Mouse (Mus musculus) heart, postnatal 0 days (tissue): ENCODE measurements around the gene Pdzk1. TPM values are rescaled to one million over a fixed set of nuclear protein-coding genes. Genes with fewer than 3 reads are reported as not detected.

Experiments used
- ATAC-seq: fragments of 200-750 bp; cut with Nextera tagmentation; 2 replicates; pipeline ENCODE4 v1.8.0; 2017; ENCODE audit warnings: low read depth, moderate number of reproducible peaks, moderate library complexity; ENCODE audit not compliant: insufficient read depth
- DNase-seq: peaks from one replicate; pipeline ENCODE4 v3.0.0-alpha.2; 2016; ENCODE audit warnings: low spot score
- H3K27ac ChIP-seq: fragments of 300-500 bp; sonication (generic); 2 replicates; pipeline ENCODE4 v1.5.1; 2014; ENCODE audit warnings: low read depth, mild to moderate bottlenecking
- H3K27me3 ChIP-seq: fragments of 300-500 bp; sonication (generic); 2 replicates; pipeline ENCODE4 v1.6.1; 2014; ENCODE audit warnings: low read length, mixed read lengths; ENCODE audit not compliant: control insufficient read depth, insufficient read depth
- H3K36me3 ChIP-seq: fragments of 300-500 bp; sonication (generic); replicated peaks from 2 replicates; pipeline ENCODE4 v1.6.1; 2014; ENCODE audit warnings: low read length, mixed read lengths; ENCODE audit not compliant: control insufficient read depth, insufficient read depth
- H3K4me1 ChIP-seq: fragments of 300-500 bp; sonication (generic); 2 replicates; pipeline ENCODE4 v1.6.1; 2014; ENCODE audit warnings: antibody characterized with exemption; ENCODE audit not compliant: control insufficient read depth, insufficient read depth
- H3K4me2 ChIP-seq: fragments of 300-500 bp; sonication (generic); 2 replicates; pipeline ENCODE4 v1.6.1; 2014; ENCODE audit warnings: low read depth, mild to moderate bottlenecking, low read length, moderate library complexity
- H3K4me3 ChIP-seq: fragments of 300-500 bp; sonication (generic); 2 replicates; pipeline ENCODE4 v1.5.1; 2014; ENCODE audit warnings: low read depth, low read length
- H3K9ac ChIP-seq: fragments of 300-500 bp; sonication (generic); replicated peaks from 2 replicates; pipeline ENCODE4 v1.6.1; 2014; ENCODE audit warnings: low read depth, low read length, mixed read lengths
- H3K9me3 ChIP-seq: fragments of 300-500 bp; sonication (generic); replicated peaks from 2 replicates; pipeline ENCODE4 v1.6.1; 2016; ENCODE audit warnings: low read length; ENCODE audit not compliant: control insufficient read depth
- CTCF ChIP-seq: IDR thresholded peaks from 2 replicates; pipeline ENCODE4 v1.5.1; 2016; ENCODE audit warnings: antibody characterized with exemption, control low read depth, low read depth
- EP300 ChIP-seq: IDR thresholded peaks from 2 replicates; pipeline ENCODE4 v1.6.1; 2016; ENCODE audit warnings: antibody characterized with exemption, low read depth
- WGBS: fragments of 180-500 bp; shearing (Covaris S2); extraction: QIAGEN DNeasy Blood & Tissue Kit; methylation state at CpG from one replicate; pipeline ENCODE4 v1.1.7; 2014; 5-methylcytosine and 5-hydroxymethylcytosine counted together
- polyA plus RNA-seq: library from polyadenylated mRNA; unstranded; fragments of >200 nt; fragmentation: Nextera tagmentation; extraction: Ambion mirVana; gene quantifications from 2 replicates; pipeline ENCODE4 v1.2.1, GENCODE M21; 2015
- total RNA-seq: library from RNA; depleted of rRNA; stranded (reverse); fragments of >200 nt; gene quantifications from 2 replicates; pipeline ENCODE4 v1.2.3, GENCODE M21; 2014; ENCODE audit warnings: low replicate concordance

The Pdzk1 gene
- total and polyA plus RNA-seq, 2 experiments from 2014 or later, result 0.11 TPM; not detected in 1

GRCm38 (mm10) chr3:96813591-96814244 is 15.4 kb upstream of the Pdzk1 start:
- Histone ChIP-seq H3K4me3 (no peak overlapping the region), H3K27ac (no peak overlapping the region), H3K9me3 (no peaks in the 10 kb centered on the region), H3K9ac (no peak overlapping the region), H3K4me1 (peaks cover 7% of the 10 kb centered on the region; the same call in 1 of the 2 replicates), H3K27me3 (0 out of 2 replicates have a peak, but pooled peaks cover 5% of the 10 kb centered on the region), H3K36me3 (no peaks in the 10 kb centered on the region), H3K4me2 (peak overlapping the region; percentile 53)
- TF ChIP-seq EP300 (no peak), CTCF (no peak)
- WGBS, result 33% methylated on average over 7 of the region's 7 CpGs
- ATAC-seq, result no peak
- DNase-seq, result no peak

- H3K9ac ChIP-seq, result no peak overlapping the region
- no peaks in the 10 kb centered on the region for H3K9me3 ChIP-seq
- H3K27me3 ChIP-seq, result 0 out of 2 replicates have a peak, but pooled peaks cover 5% of the 10 kb centered on the region
- H3K4me2 ChIP-seq, result no peak overlapping the region
- DNase-seq, result no peak
- WGBS, result 69% methylated on average over 6 of the region's 6 CpGs
- H3K27ac ChIP-seq, result no peak overlapping the region
- no peaks in the 10 kb centered on the region for H3K36me3 ChIP-seq
- H3K4me3 ChIP-seq, result no peak overlapping the region
- H3K4me1 ChIP-seq, result peaks cover 7% of the 10 kb centered on the region; the same call in 1 of the 2 replicates
- TF ChIP-seq CTCF (no peak), EP300 (no peak)
- no peak for ATAC-seq
These were observed 14.7 kb upstream of the Pdzk1 start for GRCm38 (mm10) chr3:96814342-96814741.

- Histone ChIP-seq H3K36me3 (no peaks in the 10 kb centered on the region), H3K9me3 (no peaks in the 10 kb centered on the region), H3K4me3 (no peak overlapping the region), H3K27me3 (no peaks in the 10 kb centered on the region), H3K9ac (no peak overlapping the region), H3K27ac (no peak overlapping the region), H3K4me2 (no peak overlapping the region), H3K4me1 (no peaks in the 10 kb centered on the region)
- 68% methylated on average over 6 of the region's 6 CpGs for WGBS
- DNase-seq (no peak), ATAC-seq (no peak)
- TF ChIP-seq EP300, result no peak
- no peak for TF ChIP-seq CTCF
These were observed 8.8 kb upstream of the Pdzk1 start for GRCm38 (mm10) chr3:96820116-96820915.

- no peak overlapping the region for H3K4me3 ChIP-seq
- ATAC-seq, result no peak
- H3K27ac ChIP-seq, result no peak overlapping the region
- TF ChIP-seq EP300 (no peak), CTCF (no peak)
- no peak overlapping the region for H3K9ac ChIP-seq
- H3K4me1 ChIP-seq, result no peaks in the 10 kb centered on the region
- no peaks in the 10 kb centered on the region for H3K36me3 ChIP-seq
- DNase-seq, result no peak
- 79% methylated on average over 4 of the region's 4 CpGs for WGBS
- H3K9me3 ChIP-seq, result no peaks in the 10 kb centered on the region
- no peak overlapping the region for H3K4me2 ChIP-seq
- H3K27me3 ChIP-seq, result no peaks in the 10 kb centered on the region
These were observed 7.5 kb upstream of the Pdzk1 start for GRCm38 (mm10) chr3:96821581-96821980.

GRCm38 (mm10) chr3:96823701-96824100 is 5.4 kb upstream of the Pdzk1 start:
- no peaks in the 10 kb centered on the region for H3K36me3 ChIP-seq
- 52% methylated on average over 3 of the region's 3 CpGs for WGBS
- no peaks in the 10 kb centered on the region for H3K27me3 ChIP-seq
- ATAC-seq (no peak), DNase-seq (no peak)
- H3K4me3 ChIP-seq, result no peak overlapping the region
- TF ChIP-seq EP300 (no peak), CTCF (no peak)
- no peaks in the 10 kb centered on the region for H3K9me3 ChIP-seq
- H3K9ac ChIP-seq, result no peak overlapping the region
- H3K27ac ChIP-seq, result no peak overlapping the region
- H3K4me1 ChIP-seq, result no peaks in the 10 kb centered on the region
- no peak overlapping the region for H3K4me2 ChIP-seq
